Mouse (Mus musculus): ENCODE data around the gene Map2k5.

The Map2k5 gene

DNA sequence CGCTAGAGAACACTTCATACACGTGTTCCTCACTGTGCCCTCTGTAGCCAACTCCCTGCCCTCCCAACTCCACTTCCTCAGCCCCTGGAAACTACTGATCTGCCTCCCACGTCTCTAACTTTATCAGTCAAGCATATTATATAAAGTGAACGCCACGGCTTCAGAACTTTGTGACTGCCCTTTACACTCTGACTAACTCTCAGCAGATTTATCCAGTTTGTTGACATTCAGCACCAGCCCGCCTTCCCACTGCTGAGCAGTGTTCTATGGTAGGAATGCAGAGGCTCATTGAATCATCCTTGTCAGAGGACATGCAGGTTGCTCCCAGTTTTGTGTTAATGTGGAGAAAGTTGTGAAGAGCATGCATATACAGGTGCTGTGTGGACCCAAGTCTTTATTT, 103.9 kb downstream of the Map2k5 start:
- intact Hi-C loops (cut with DNase I) = no loop called here

DNA sequence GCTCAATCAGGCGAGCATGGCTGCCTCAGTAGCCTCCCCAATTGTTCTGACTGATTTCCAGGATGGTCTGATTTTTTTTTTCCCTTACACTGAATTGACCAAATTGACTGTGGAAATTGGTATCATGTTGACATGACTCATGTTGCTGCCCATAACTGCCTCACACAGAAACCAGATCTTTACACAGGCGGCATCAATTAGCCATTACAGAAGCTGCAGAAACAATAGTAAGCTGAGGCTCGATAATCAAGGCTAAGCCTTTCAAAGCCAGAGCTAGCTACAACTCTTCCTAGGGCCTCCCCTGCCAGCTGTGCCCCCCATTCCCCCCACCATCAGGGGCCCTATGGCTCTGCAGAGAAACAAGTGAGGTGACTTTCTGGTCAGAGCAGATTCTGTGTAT, 107.9 kb downstream of the Map2k5 start:
- intact Hi-C loops (cut with DNase I) = no loop called here

DNA sequence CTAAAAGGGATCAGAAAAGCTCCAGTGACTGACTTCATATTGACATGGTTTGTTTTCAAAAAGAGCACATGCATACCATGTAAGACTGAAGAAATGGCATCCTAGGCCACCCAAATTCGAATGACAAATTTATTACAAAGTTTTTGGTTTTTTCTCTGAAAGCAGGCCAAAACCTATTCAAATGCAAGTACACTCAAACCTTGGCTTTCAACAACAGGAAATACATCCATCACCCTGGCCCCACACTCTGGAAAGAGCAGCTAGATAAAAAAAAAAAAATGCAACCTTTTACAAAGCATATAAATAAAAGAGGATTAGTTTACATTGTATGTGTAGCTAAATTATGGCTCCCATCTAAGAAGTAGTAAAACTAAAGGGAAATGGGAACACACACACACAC, 114.5 kb downstream of the Map2k5 start:
- intact Hi-C loops (cut with DNase I) = no loop called here

DNA sequence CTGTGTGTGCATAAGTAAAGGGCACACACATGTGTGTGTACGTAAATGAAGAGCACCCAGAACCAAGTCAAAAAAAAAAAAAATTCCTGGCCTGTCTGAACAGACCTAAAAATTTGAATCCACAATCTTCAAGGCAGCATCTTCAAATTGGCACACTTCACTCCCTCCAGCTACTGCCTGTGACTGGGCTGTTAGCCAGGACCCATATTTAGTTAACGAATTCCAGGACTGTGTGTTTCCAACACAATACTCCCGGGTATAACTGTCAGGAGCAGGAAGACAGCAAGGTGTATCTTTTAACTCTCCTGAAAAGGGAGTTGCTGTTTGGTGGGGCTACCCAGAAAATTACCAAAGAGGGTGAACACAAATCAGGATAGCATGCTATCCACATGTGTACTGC, 118.9 kb downstream of the Map2k5 start:
- intact Hi-C loops (cut with DNase I) = no loop called here

DNA sequence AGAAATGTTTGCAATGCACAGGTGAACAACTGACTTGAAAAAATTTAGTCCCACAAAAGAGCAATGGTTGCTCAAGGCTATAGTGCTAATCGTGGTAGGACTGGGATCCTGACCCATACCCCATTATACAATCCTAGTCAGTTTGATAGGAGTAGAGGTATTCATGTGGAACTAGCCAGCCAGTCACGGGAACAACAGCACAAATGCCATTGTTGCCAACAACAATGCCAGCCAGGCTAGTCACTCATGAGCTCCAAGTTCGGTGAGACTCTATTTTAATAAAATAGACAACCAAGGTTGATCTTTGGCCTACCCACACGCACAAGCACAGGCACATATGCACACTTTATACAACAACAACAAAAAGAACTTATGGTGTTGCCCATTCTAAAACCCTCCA, 120.0 kb downstream of the Map2k5 start:
- intact Hi-C loops (cut with DNase I) = no loop called here

DNA sequence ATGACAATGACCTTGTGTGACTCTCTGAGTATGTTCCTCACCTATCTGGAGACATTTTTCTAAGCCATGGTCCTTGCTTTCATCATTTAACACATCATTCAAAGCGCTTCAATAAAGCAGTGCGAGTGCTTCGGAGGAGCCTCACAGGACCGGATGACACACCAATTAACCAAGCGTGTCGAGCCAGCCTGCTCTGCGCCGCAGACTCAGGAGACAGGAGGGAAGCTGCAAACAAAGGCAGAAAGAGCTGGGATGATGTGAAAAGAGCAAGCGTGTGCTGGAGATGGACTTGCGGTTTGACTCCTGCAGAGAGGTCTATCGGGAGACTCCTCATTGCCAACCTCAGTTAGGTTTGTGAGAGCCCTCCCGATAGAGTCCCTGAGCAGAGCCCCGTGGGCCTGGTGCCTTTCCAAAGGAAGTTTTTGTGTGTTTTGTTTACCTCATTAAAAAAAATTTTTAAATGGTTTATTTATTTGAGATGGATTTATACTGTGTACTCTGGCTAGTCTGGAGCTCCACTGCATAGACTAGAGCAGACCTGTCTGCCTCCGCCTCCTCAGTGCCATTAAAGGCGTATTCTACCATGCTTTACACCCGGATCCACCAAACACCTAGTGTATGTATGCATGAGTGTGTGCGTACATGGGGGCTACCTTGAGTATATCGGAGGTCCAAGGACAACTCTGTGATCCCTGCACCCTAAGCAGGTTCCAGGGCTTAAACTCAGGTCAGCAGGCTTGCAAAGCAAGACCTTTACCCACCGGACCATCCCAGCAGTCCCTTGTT, 126.7 kb downstream of the Map2k5 start:
- intact Hi-C loops (cut with DNase I) = no loop called here

DNA sequence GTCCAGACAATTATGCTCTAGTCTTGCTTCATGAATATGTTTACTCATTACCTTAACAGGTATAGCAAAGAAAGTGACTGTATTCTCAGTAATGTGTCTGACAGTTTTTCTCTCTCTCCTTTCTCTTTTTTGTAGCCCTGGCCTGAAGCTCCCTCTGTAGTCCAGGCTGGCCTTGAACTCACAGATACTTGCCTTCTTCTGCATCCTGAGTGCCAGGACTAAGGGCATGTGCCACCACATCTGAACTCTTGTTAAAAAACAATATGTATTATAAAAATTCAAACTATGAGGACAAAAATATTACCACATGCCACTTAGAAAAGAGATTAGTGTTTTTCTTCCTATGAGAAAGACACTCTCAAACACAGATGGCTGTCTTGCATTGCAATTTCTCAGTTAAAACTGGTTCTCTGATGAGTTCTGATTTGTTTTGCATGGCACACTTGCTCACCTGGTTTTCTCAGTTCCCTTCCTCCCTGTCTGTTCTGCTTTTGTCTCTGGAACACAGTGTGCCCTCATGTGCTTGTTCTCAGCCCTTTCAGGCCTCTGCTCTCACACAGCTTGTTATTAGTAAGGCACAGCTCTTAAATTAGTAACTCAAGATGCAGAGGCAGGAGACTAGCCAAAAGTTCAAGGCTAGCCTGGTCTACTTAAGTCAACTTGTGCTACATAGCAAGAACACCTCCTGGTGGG, 129.5 kb downstream of the Map2k5 start:
- intact Hi-C loops (cut with DNase I) = no loop called here

DNA sequence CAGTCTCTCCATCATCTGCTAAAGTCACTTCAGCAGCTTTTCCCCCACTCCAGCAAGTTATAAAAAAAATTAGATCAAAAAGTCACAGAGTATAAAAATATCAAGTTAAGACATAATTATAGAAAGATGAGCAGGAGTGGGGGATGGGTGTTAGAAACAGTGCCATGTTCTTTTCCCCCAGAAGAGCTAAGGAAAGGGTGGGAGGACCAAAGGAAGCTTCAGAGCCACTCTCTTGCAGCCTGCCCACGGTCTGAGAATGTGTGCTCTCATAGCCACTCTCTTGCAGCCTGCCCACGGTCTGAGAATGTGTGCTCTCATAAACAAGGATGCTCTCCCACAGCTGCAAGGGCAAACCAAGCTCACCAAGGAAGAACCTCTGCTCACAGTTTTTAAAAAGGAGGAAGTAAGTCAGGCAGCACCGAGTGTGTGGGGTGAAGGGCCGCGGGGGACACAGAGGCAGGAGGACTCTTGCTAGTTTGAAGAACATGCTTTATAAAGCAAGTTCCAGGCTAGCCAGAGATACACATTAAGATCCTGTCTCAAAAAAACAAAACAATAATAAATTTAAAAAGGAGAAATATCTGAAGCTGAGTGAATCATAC, 131.0 kb downstream of the Map2k5 start:
- intact Hi-C loops (cut with DNase I) = no loop called here

DNA sequence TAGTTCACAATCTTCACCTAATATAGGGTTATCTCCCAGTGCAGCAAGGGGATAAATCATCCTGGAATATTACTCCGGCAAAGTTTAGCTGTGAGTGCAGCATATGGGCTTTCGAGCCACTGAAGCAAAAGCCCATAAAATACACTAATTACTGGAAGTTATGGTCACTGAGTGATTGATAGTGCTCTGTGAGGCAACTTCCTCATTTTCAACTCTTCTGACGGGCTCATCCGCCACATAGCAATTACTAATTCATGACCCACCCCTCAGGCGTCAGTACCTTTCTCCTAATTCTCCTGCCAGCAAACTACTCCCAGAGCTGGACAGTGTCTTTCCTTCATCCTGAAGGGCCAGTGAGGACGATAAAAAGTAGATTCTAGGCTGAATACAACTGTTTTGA, 135.7 kb downstream of the Map2k5 start:
- intact Hi-C loops (cut with DNase I) = no loop called here

DNA sequence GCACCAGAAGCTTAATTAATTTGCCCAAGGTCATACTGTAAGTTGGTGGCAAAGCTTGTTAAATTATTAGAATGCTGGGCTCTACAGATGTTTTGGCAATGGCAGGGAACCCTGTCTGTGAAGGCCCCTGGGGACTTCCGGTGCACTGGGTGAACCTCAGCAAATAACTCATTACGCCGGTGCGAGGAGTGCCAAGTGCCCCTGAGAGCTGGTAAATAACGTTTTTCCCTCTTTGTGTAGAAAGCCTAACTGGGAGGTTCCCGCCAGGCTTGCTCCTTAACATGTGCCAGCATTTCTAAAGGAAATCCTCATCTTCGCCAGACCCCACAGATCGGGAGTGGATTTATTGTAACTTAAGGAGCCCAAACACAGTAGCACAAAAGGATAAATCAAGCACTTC, 136.5 kb downstream of the Map2k5 start:
- intact Hi-C loops (cut with DNase I) = no loop called here

DNA sequence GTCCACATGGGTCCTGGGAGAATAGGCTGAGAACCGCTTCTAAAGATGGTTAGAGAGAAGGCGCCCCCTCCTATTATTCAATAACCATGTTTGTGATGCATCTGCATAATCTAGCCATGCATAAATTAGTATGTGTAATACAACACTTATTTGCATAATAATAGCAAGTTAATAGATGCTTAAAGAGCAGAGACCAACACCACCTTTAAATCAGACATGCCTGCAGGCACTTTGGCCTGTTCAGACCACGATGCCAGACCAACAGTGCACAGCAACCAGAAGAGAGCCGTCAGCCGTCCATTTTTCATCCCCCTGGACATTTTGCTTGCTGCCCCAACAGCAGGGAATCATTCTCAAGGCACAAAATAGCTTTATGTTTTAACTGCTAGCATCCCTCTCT, 143.3 kb downstream of the Map2k5 start:
- intact Hi-C loops (cut with DNase I) = no loop called here

DNA sequence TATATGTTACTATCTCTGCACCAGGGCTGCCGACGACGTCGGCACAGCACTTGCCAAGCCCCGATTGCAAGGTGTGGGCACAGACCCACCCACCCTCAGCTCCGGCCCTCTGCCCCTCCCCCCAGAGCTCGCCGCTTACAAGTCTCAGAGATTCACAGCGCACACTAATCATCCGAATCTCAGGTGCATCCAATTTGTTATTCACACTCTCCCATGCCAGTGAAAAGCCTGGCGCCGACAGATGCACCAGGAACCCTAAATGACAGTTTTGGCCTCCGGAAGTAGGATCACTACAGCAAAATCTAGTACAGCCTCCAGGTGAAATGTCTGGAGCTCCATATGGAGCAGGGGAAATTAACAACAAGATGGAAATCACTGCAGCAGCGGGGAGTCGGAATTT, 147.4 kb downstream of the Map2k5 start:
- intact Hi-C loops (cut with DNase I) = no loop called here

DNA sequence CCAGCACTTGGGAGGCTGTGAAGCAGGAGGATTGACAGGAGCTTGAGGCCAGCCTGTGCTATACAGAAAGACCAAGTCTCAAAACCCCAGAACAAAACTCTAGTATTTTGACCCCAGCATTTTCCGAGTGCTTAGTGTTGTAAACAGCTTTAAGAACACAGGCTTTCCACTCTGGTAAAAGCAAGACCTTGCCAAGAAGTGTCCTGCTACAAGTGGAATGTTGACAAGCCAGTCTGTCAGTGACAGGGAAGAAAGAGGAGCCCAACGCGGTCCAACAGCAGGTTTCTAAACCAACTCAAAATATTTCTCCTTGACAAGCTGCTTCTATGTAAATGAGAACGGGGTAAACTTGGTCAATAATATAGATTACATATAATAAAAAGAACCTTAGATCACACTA, 148.6 kb downstream of the Map2k5 start:
- intact Hi-C loops (cut with DNase I) = no loop called here

DNA sequence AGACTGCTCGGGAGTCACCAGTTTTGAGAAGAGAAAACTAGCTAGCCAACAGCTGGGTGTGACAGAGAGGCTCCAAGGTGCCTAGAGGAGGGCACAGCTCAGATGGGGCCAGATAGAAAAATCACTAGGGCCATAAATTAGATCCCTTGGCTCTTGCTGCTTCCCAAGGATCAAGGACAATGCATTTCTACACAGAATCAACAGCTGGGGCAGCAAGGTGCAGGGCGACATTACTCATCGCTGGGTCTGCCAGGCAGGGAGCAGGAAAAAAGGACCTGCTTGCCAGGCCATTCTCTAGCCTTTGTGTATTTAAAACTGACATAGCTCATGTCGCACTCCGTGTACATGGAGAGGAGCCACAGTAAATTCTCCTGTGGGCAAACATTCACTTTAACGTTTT, 155.5 kb downstream of the Map2k5 start:
- intact Hi-C loops (cut with DNase I) = no loop called here

DNA sequence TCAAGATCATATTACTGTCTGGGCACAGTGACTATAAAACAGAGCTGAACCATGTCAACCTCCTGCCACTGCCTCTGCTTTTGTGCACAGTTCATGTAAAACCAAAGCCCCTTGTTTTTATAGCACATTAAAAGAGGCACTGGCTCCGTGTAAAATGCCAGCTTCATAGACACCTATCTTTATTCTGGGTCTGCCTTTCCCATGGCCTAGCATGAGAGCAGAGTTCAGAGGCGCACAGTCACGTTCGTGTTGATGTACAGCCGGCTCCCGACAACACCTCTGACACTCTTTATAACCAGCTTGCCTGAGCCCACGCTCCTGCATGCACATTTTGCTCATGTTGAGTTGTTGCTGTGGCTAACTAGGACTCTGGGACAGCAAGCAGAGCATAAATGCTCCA, 157.9 kb downstream of the Map2k5 start:
- intact Hi-C loops (cut with DNase I) = no loop called here

DNA sequence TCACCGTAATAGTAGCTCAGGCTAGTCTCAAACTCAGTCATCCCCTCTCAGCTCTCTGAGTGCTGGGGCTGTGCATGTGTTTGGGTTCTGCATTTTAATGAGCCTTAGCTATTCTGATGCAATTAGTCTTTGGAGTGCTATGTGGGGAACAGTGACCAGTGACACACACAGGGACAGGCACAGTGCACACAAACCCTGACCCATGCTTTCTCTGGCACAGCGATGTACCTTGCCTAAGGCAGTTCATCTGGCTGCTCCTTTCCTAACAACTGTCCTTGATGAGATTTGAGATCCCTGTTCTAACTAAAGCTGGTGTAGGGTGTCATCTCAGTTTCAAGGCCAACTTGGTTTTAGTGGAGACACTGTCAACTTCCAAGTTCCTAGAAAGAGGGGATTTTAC, 162.7 kb downstream of the Map2k5 start:
- intact Hi-C loops (cut with DNase I) = no loop called here

DNA sequence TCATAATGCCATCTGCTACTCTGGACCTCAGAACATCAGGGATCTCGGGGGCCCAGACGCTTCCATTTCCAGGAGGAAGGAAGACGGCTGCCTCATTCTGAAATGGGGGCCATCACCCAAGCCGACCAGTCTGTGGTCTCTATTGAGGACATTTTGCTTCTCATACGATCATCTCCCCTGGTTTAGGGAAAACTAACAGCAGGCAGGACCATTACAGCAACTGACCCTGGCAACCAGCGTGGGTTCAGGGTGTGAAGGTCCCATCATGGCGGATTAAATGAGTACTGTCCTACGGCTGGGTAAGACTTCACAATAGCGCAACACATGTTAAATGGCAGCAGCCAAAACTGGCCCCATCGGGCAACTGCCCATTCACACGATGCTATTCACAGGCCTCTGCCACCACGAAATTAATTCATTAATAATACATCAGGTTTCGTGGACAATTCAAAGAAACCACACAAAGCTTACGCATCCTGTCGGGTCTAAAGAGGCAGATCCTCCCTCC, 170.9 kb downstream of the Map2k5 start:
- intact Hi-C loops (cut with DNase I) = no loop called here

DNA sequence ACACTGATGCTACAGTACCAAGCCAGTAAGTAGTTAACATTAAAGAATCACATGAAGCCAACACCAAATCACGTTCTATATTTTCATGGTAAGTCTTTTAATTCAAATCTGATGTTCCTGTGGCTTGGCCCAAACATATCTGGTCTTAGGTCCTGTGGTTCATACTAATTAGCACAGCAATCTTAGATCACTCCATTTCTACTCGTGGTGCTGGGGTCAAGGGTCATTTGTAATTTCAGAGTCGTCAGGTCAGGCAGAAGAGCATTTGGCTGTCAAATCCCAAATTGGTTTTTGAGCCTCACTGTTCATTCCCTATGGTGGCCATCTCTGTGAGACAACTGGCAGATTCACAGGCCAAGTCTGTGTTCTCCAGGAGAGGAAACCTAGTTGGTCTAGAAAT, 174.2 kb downstream of the Map2k5 start:
- intact Hi-C loops (cut with DNase I) = no loop called here

DNA sequence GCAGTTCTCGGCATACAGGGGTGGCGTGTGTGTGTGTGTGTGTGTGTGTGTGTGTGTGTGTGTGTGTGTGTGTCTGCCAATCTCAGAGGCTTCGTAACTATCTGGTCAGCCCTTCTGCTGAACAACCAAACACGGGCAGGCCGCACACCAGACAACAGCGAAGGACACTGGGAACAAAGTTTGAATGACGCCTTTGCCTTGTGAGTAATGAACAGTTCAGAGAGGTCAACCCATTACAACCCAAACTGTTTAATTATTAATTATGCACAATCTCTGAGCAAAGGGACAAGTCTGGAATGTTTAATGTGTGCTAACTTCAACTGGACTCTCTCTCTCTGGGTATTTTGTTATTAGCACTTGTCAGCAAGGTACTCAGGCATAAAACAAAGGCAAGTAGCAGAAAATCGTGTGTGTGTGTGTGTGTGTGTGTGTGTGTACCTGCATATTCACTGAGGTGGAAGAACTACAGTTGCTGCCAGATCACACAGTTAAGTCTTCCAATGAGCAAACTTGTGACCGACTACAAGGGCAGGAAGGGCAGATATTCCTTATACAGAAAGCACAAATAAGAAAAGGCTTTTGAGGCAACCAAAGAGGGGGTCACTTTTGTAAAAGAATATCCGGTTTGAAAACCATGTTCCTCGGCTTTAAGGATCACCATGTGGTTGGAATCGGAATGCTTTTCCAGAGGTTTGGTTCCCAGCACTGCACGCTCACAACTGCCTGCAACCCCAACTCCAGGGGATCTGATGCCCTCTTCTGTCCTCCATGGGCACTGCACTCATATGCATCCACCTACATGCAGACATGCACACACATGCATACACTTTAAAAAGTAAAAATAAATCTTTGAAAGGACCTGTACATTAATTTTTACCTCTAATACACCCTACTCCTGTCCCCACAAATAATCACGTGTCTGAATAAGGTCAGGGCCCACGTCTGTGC, 176.1 kb downstream of the Map2k5 start:
- intact Hi-C loops (cut with DNase I) = no loop called here

DNA sequence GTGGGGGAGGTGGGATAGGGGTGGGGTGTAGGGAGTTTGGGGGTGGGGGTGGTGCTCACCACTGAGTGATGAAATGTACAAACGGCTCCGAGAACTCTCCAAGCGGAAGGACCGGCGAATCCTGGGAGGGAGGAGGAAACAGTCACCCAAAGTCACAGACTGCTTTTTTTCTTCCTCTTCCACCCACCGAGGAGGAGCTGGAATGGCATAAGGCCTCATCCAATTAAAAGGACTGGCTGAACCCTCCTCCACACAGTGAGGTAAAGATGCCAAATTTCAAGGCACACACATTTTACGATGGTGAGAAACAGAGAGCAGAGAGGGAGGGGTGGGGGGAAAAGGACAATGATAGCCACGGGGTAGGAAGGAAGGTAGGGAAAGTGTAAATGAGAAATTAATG, 180.4 kb downstream of the Map2k5 start:
- intact Hi-C loops (cut with DNase I) = no loop called here

DNA sequence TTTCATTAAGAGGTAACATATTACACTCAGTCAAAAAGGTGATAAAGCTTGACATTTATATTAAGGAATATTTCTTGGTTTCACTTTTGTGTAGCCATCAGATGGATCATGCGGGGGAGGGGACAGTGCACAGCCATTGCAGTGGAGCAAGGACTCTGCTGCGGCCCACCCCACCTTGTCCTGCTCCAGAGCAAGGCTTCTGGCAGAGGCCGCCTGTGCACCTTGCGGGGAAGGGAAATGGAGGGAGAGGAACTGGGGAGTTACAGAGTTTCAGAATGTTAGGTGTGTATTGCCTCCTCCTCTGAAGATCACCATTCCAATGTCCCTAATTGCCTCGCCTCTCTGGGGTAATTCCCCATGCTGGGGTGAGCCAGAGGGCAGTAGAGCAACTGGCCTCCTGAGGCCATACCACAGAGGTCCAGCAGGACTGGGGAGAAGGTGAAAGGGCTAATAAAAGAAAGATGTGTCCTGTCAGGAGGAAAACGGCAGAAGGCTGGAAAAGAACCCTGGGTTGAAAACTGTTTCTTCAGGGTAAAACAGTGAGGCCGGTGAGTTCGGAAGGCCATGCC, 181.5 kb downstream of the Map2k5 start:
- intact Hi-C loops (cut with DNase I) = no loop called here
